Mouse (Mus musculus) natural killer cell, adult 2 months (primary cell): ENCODE measurements around the gene Defb11.
"Not testable (repeated sequence)": the region's sequence is repeated elsewhere in the genome, so short reads cannot be mapped to it uniquely, and the experiment has no call there.

ENCODE experiments used
- DNase-seq, 2 experiments: peaks; one replicate each; pipeline ENCODE4 v3.0.0; 2022; ENCODE audit warnings: low spot score in 2 of 2

Defb11 gene

DNA sequence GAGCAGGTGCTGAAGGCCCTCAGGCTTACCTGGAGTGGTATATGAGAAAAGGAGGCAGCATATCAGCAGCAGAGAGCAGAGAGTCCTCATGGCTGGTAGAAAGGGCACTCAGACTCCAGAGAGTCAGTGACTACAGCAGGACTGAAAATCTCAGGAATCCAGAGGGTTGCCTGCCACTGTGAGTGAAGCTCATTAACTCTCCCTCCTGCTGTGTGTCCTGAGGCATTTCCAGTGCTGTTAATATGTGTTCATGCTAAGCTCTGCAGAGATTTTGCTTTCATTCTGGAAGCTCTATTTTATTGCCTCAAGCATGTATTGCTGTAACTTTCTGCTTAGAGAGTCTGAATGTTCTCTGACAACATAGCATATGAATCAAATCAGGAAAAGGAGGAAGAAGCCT, at the start of gene Defb11:
TSS of gene Defb11 (minus strand) at position 123 of the 400 bp plus-strand sequence.
- DNase-seq, result not testable (repeated sequence)

DNA sequence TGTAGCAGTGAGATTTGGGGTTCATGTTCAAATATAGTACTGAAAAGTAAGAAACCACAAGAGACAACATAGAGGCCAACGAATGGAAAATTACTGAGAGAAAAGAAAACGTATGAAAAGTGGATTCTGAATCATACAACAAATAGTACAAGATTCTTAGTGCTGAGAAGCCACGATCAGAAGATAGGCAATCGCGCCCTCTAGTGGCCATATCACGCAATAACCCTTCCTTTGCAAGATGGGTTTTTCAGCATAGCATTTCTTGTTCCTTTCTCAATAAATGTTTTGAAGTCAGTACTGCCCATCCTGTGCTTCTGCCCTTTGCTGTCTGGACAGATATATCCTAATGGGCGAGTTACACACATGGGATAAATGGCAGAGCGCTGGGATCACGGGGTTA, 49.1 kb upstream of the Defb11 start:
- DNase-seq, result no peak

DNA sequence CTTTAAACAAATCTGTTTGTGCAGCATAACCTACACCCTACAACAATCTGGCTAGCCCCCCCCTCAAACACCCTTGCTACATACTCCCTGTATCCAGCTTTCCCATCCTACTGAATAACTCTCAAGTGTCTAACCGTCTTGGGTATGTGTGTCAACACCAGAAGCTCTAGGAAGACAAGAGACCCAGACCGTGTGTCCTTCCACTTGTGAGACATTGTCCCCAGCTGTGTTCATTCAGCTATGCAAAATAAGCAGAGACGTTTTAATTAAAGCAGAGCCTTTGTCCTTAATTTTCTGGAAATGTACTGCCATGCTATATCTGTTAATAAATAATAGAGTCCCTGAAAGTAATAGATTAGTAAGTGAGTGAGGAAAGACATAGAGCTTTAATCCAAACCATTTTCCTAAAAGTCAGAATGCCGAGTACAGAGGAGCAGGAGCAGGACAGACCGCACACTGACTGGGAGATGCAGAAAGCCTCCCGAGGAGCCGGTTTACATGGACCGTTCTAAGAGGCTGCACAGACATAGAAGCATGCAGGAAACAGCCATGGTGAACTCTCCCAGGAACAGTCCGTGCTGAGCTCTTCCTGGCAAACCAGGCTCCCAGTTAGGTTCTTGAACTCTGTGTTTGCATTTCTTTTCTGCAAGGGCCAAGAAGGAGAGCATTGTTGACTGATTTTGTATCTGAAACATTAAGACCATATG, 41.3 kb upstream of the Defb11 start:
- no peak for DNase-seq

DNA sequence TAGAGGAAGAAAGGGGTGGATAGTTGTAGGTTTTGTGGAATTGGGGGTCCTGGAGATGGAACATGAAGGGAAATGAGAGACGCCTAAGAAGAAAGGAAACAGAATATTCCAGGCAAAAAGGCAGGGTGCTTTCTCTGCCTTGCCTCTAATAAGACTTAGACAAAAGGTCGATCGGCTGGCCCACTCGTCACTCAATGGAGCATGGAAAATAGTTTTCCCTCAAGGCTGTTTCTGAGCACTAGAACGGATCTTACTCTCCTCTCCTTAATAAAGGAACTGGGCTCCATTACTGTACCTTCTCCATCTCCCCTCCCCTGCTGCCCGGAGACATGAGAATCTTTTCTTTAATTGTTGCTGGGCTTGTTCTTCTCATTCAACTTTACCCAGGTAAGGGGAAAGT, 40.2 kb upstream of the Defb11 start, which contains the start of gene Defb13:
TSS of gene Defb13 (plus strand) at position 301 of the 400 bp plus-strand sequence.
- no peak for DNase-seq

- not testable (repeated sequence) for DNase-seq
These were observed 31.8 kb upstream of the Defb11 start, which contains the start of gene Defb35 for GRCm38 (mm10) chr8:21938052-21938451. Gene Defb35 (plus strand): TSS chr8:21938352.

GRCm38 (mm10) chr8:21932610-21933009, 26.4 kb upstream of the Defb11 start, which contains the start of gene Defb15:
Gene Defb15 (minus strand): TSS chr8:21932710.
- no peak for DNase-seq

GRCm38 (mm10) chr8:21930754-21931153, 24.5 kb upstream of the Defb11 start:
- not testable (repeated sequence) for DNase-seq

DNA sequence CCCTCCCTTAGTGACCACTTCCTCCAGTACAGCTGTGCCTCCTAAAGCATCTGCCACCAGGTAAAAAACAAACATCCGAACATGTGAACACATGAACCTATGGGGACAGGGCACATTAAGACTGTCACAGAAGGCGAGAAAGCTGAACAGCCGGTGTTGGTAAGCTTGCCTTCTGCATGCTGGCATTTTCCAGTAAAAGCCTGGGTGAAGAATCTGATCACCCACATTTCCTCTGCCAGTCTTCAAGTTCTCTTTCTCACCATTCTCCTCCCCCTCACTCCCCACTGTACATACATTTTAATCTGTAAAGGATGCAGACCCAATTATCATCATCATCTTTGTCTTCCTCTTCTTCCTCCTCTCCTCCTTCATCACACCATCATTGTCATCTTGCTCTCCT, 9.4 kb upstream of the Defb11 start:
- DNase-seq, result no peak

- DNase-seq, result no peak
These were observed 6.3 kb upstream of the Defb11 start for GRCm38 (mm10) chr8:21912554-21912953.

GRCm38 (mm10) chr8:21911931-21912330, 5.7 kb upstream of the Defb11 start:
- DNase-seq, result no peak

DNA sequence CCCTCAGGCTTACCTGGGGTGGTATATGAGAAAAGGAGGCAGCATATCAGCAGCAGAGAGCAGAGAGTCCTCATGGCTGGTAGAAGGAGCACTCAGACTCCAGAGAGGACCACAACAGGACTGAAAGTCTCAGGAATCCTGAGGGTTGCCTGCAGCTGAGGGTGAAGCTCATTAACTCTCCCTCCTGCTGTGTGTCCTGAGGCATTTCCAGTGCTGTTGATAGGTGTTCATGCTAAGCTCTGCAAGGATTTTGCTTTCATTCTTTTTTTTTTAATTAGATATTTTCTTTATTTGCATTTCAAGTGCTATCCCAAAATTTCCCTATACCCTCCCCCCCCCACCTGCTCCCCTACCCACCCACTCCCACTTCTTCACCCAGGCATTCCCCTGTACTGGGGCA, 20.9 kb downstream of the Defb11 start, which contains the start of gene Defb9:
TSS of gene Defb9 (minus strand) at position 101 of the 400 bp plus-strand sequence.
- DNase-seq, result not testable (repeated sequence)

DNA sequence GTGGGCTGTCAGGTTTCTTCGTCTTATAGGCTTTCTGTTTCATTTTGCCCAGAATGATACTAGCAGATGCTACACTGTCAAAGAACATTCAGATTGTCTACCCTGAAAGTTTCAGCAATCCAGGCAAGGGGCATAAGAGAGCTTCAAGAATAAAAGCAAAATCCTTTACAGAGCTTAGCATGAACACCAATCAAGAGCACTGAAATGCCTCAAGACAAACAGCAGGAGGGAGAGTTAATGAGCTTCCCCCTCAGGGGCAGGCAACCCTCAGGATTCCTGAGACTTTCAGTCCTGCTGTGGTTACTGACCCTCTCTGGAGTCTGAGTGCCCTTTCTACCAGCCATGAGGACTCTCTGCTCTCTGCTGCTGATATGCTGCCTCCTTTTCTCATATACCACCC, 47.6 kb downstream of the Defb11 start, which contains the start of gene Defb10:
TSS of gene Defb10 (plus strand) at position 316 of the 400 bp plus-strand sequence.
- DNase-seq, result not testable (repeated sequence)
